Mouse (Mus musculus) hindbrain, embryonic 16.5 days (tissue): Measurements from ENCODE around the gene H6pd. TPM values are rescaled to one million over a fixed set of nuclear protein-coding genes. Genes with fewer than 3 reads are reported as not detected.
A peak's percentile ranks its signal among the peaks of the same experiment; 100 is the strongest.
"Not testable (repeated sequence)": the region's sequence is repeated elsewhere in the genome, so short reads cannot be mapped to it uniquely, and the experiment has no call there.

Experiments used
- ATAC-seq: fragments of 200-750 bp; cut with Nextera tagmentation; 2 replicates; pipeline ENCODE4 v1.8.0; 2017; ENCODE audit warnings: moderate TSS enrichment, moderate library complexity
- H3K27ac ChIP-seq: fragments of 300-500 bp; sonication (generic); 2 replicates; pipeline ENCODE4 v1.5.1; 2014; ENCODE audit warnings: low read depth, mild to moderate bottlenecking, control low read depth, low read length, moderate library complexity
- H3K27me3 ChIP-seq: fragments of 300-500 bp; sonication (generic); replicated peaks from 2 replicates; pipeline ENCODE4 v1.6.1; 2014; ENCODE audit warnings: low read length; ENCODE audit not compliant: control insufficient read depth, insufficient read depth
- H3K36me3 ChIP-seq: fragments of 300-500 bp; sonication (generic); 2 replicates; pipeline ENCODE4 v1.6.1; 2014; ENCODE audit warnings: mild to moderate bottlenecking, low read length, moderate library complexity, mixed read lengths; ENCODE audit not compliant: control insufficient read depth, insufficient read depth
- H3K4me1 ChIP-seq: fragments of 300-500 bp; sonication (generic); 2 replicates; pipeline ENCODE4 v1.6.1; 2014; ENCODE audit warnings: low read depth, low read length; ENCODE audit not compliant: control insufficient read depth, insufficient read depth
- H3K4me2 ChIP-seq: fragments of 300-500 bp; sonication (generic); 2 replicates; pipeline ENCODE4 v1.6.1; 2014; ENCODE audit warnings: mild to moderate bottlenecking, low read length, control low read depth, moderate library complexity
- H3K4me3 ChIP-seq: fragments of 300-500 bp; sonication (generic); 2 replicates; pipeline ENCODE4 v1.5.1; 2014; ENCODE audit warnings: mild to moderate bottlenecking, low read length, control low read depth, moderate library complexity
- H3K9ac ChIP-seq: fragments of 300-500 bp; sonication (generic); 2 replicates; pipeline ENCODE4 v1.6.1; 2014; ENCODE audit warnings: low read depth, mild to moderate bottlenecking, control low read depth, low read length, moderate library complexity
- H3K9me3 ChIP-seq: fragments of 300-500 bp; sonication (generic); 2 replicates; pipeline ENCODE4 v1.6.1; 2014; ENCODE audit warnings: mild to moderate bottlenecking, low read length, moderate library complexity; ENCODE audit not compliant: control insufficient read depth
- WGBS: fragments of 180-500 bp; shearing (Covaris S2); extraction: QIAGEN DNeasy Blood & Tissue Kit; methylation state at CpG from one replicate; pipeline ENCODE4 v1.1.7; 2014; 5-methylcytosine and 5-hydroxymethylcytosine counted together
- polyA plus RNA-seq: library from polyadenylated mRNA; unstranded; fragments of >200 nt; fragmentation: Nextera tagmentation; extraction: Ambion mirVana; gene quantifications from 2 replicates; pipeline ENCODE4 v1.2.1, GENCODE M21; 2015

H6pd gene
- polyA plus RNA-seq, 1 experiment from 2014 or later: 2.9 TPM

- peaks cover 15% of the 10 kb centered on the region for H3K27me3 ChIP-seq
- no peak overlapping the region for H3K4me3 ChIP-seq
- no peak for ATAC-seq
- peaks cover 13% of the 10 kb centered on the region for H3K4me1 ChIP-seq
- no peaks in the 10 kb centered on the region for H3K36me3 ChIP-seq
- 94% methylated on average over 9 of the region's 9 CpGs for WGBS
- no peaks in the 10 kb centered on the region for H3K9me3 ChIP-seq
- no peak overlapping the region for H3K27ac ChIP-seq
- no peak overlapping the region for H3K9ac ChIP-seq
- H3K4me2 ChIP-seq: no peak overlapping the region
These were observed 34.8 kb upstream of the H6pd start for GRCm38 (mm10) chr4:150043591-150043990.

DNA sequence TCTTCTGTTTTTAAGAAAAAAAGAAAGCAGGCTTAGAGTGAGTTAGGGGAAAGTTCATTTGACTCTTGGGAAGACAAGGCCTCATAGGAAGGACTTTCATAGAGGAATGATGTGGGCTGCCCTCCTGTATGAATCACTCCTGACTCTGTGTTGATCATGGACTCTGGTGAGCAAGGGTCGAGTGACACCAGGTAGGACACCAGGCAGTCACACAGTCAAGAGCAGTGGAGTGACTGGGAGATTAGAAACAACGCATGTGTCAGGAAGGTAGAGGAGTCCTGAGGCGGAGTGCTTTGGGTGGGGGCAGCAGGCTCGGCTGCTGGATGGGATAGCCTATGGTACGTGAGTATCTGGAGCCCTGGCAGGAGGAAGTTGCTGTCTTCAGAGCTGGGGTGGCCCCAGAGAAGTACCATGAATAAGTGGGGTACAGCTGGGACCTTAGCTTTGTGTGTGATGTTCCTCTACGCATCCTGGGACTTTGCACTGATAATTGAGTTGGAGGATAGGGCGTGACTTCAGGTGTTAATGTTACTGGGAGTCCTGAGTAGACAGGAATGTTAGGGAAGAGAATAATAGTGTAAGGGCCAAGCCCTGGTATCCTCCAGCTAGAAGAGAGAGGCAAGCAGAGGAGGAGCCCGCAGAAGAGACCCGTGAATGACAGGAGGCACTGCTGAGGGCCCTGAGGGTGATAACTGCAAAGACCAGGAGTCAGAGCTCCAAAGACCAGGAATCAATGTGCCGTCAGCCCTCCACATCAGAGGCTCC lies 32.7 kb upstream of the H6pd start:
- Histone ChIP-seq H3K27ac (no peak overlapping the region), H3K9me3 (no peaks in the 10 kb centered on the region), H3K4me3 (no peak overlapping the region), H3K36me3 (no peaks in the 10 kb centered on the region), H3K27me3 (0 out of 2 replicates have a peak, but pooled peaks cover 2% of the 10 kb centered on the region), H3K9ac (no peak overlapping the region), H3K4me1 (no peaks in the 10 kb centered on the region), H3K4me2 (no peak overlapping the region)
- WGBS: 89% methylated on average over 10 of the region's 10 CpGs
- no peak for ATAC-seq

- H3K4me3 ChIP-seq, H3K4me2 ChIP-seq, H3K27me3 ChIP-seq, H3K9ac ChIP-seq, H3K9me3 ChIP-seq, ATAC-seq, H3K4me1 ChIP-seq, H3K36me3 ChIP-seq, H3K27ac ChIP-seq: not testable (repeated sequence)
- 68% methylated on average over 1 of the region's 1 CpGs for WGBS
These were observed 32.0 kb upstream of the H6pd start for GRCm38 (mm10) chr4:150040856-150041255.

- Histone ChIP-seq H3K4me2 (no peak overlapping the region), H3K4me3 (no peak overlapping the region), H3K27me3 (0 out of 2 replicates have a peak, but pooled peaks cover 2% of the 10 kb centered on the region), H3K9me3 (no peaks in the 10 kb centered on the region), H3K27ac (no peak overlapping the region), H3K9ac (no peak overlapping the region), H3K4me1 (no peaks in the 10 kb centered on the region), H3K36me3 (no peaks in the 10 kb centered on the region)
- no peak for ATAC-seq
- 83% methylated on average over 9 of the region's 9 CpGs for WGBS
These were observed 31.3 kb upstream of the H6pd start for GRCm38 (mm10) chr4:150040003-150040581.

GRCm38 (mm10) chr4:150038533-150038932 lies 29.7 kb upstream of the H6pd start:
- Histone ChIP-seq H3K9me3 (no peaks in the 10 kb centered on the region), H3K4me3 (no peak overlapping the region), H3K9ac (no peak overlapping the region), H3K27ac (no peak overlapping the region), H3K27me3 (peaks cover 14% of the 10 kb centered on the region), H3K4me2 (no peak overlapping the region), H3K4me1 (peaks cover 2% of the 10 kb centered on the region), H3K36me3 (no peaks in the 10 kb centered on the region)
- 92% methylated on average over 7 of the region's 7 CpGs for WGBS
- no peak for ATAC-seq

DNA sequence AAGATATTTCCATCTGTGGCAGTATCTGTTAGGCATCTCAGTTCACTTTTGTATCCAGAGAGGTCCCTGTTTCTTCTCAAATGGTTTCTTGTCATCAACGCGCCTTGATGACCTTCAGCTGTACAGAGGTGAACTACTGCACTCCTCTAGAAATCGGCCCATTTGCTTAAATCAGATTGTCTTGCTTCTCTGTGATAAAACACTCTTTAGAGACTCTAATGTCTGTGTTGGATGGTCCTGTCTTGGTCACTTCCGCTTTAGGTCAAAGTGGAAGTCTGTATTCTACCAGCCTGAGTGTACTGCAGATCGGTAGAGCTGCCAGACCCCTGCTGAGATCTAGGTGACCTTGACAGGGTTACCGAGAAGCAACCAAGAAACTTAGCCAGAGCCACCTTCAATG lies 27.3 kb upstream of the H6pd start:
- H3K4me2 ChIP-seq: no peak overlapping the region
- ATAC-seq: no peak
- H3K4me3 ChIP-seq: no peak overlapping the region
- H3K27me3 ChIP-seq: peaks cover 30% of the 10 kb centered on the region
- H3K27ac ChIP-seq: no peak overlapping the region
- WGBS: 86% methylated on average over 6 of the region's 6 CpGs
- no peaks in the 10 kb centered on the region for H3K9me3 ChIP-seq
- peaks cover 11% of the 10 kb centered on the region for H3K4me1 ChIP-seq
- no peak overlapping the region for H3K9ac ChIP-seq
- H3K36me3 ChIP-seq: no peaks in the 10 kb centered on the region

- H3K4me1 ChIP-seq: peaks cover 16% of the 10 kb centered on the region
- H3K9me3 ChIP-seq: no peaks in the 10 kb centered on the region
- no peak overlapping the region for H3K4me3 ChIP-seq
- no peak overlapping the region for H3K27ac ChIP-seq
- no peaks in the 10 kb centered on the region for H3K36me3 ChIP-seq
- no peak overlapping the region for H3K9ac ChIP-seq
- 0 out of 2 replicates have a peak, but pooled peaks have one; percentile 22 for ATAC-seq
- H3K4me2 ChIP-seq: no peak overlapping the region
- 12% methylated on average over 10 of the region's 10 CpGs for WGBS
- H3K27me3 ChIP-seq: peaks cover 32% of the 10 kb centered on the region
These were observed 26.5 kb upstream of the H6pd start for GRCm38 (mm10) chr4:150035280-150035679.

DNA sequence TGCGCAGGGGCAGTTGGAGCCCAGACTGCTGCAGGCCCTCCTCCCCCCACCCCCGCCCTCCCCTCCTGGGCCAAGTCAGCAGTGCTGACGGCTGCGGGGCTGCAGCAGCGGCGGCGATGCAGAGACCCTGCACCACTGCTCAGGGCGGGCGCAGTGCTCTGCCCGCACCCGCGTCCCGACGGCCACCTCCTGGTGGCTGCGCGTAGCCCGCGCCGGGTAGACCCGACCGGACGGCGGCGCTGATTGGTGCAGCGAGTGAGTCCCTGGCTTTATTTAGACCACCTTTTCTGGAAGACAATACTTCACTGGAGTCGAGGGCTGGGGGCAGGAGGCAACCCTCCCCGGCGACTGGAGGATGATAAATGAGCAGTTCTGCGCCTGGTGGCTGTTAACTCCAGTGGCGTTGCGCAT lies 24.4 kb upstream of the H6pd start:
- peak overlapping the region; percentile 37 for H3K4me3 ChIP-seq
- no peaks in the 10 kb centered on the region for H3K36me3 ChIP-seq
- peaks cover 29% of the 10 kb centered on the region for H3K4me1 ChIP-seq
- H3K27me3 ChIP-seq: peaks cover 42% of the 10 kb centered on the region
- WGBS: 1% methylated on average over 30 of the region's 31 CpGs
- H3K27ac ChIP-seq: no peak overlapping the region
- peak overlapping the region; percentile 54 for H3K9ac ChIP-seq
- H3K9me3 ChIP-seq: no peaks in the 10 kb centered on the region
- peak; percentile 63; the same call in 1 of the 2 replicates for ATAC-seq
- peak overlapping the region; percentile 62 for H3K4me2 ChIP-seq

DNA sequence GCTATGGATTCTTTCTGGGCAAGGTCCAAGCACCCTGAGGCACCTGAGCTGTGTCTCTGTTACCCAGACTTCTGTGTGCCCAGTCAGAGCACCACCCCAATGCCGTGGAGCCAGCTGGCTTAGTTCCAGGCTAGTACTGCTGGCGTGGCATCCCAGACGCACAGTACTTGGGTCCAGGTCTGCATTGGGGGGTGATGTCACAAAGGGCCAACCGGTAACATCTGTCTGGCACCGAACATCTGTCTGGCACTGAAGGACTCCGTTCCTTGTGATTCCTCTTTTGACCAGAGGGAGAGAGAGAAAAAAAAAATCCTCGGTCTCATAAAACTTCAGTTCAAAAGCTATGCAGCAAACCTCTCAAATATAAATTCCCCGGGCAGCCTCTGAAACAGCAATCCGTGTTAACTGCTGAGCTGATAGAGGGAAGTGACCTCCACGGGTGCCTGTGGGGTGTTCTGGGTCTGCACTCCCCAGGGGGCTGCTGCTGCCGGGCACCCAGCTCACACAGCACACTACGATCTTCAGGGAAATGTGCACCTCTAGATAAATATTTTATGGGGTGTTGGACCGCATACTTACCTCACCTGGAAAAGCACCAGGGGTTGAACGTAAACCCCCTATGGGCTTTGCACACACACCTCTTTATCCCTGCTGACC lies 22.5 kb upstream of the H6pd start:
- no peak overlapping the region for H3K9ac ChIP-seq

More for the DNA sequence above, 22.5 kb upstream of the H6pd start:
- Histone ChIP-seq H3K4me3 (peak overlapping the region; percentile 55), H3K27me3 (peaks cover 45% of the 10 kb centered on the region), H3K9me3 (no peaks in the 10 kb centered on the region), H3K36me3 (no peaks in the 10 kb centered on the region), H3K4me2 (peak overlapping the region; percentile 96), H3K27ac (no peak overlapping the region), H3K4me1 (peaks cover 29% of the 10 kb centered on the region)
- WGBS: 19% methylated on average over 14 of the region's 14 CpGs
- no peak for ATAC-seq
